In genomic region chr5:73028646-73029045, GRCm38 (mm10) we compare ENCODE assay signal across 41 mouse cellular contexts. TPM values are rescaled to one million over a fixed set of nuclear protein-coding genes. Genes with fewer than 3 reads are reported as not detected.
DNase-seq lines count a peak whose midpoint lies in the region; ATAC-seq and TF ChIP-seq lines count a peak whose summit lies in the region.
"Had no signal": no experiment of that assay in that cellular context is flagged by ENCODE, and none has a peak within 500 bp of the region (broad histone marks: within the 10 kb centered on the region; RNA-seq: fewer than 3 reads in every experiment).

No protein-coding gene starts in this region.

- no peak overlapping the region for H3K4me3 ChIP-seq in heart, embryonic 12.5 days
- H3K4me3 ChIP-seq in heart, postnatal 0 days (ENCODE audit: low read depth, low read length): no peak overlapping the region
- no peak overlapping the region for H3K4me3 ChIP-seq in heart, adult 2 months
- no peak overlapping the region for H3K4me3 ChIP-seq in lung, embryonic 15.5 days
- H3K4me3 ChIP-seq: erythroblast, embryonic 14.5 days; gastrocnemius, adult 2 months; hindbrain, embryonic 10.5 days; hindbrain, embryonic 15.5 days; limb, embryonic 12.5 days; liver, embryonic 15.5 days; neural tube, embryonic 13.5 days had no signal

- peak overlapping the region; percentile 40; the same call in 1 of the 2 replicates for H3K9ac ChIP-seq in heart, embryonic 12.5 days
- no peak overlapping the region for H3K9ac ChIP-seq in heart, postnatal 0 days (replicated peaks; ENCODE audit: low read depth, low read length)
- H3K9ac ChIP-seq in heart, adult 2 months (ENCODE audit: low read depth, low read length): no peak overlapping the region
- no peak overlapping the region for H3K9ac ChIP-seq in lung, embryonic 15.5 days
- H3K9ac ChIP-seq: hindbrain, embryonic 15.5 days; limb, embryonic 12.5 days; liver, embryonic 15.5 days; neural tube, embryonic 13.5 days had no signal

- H3K27me3 ChIP-seq in heart, embryonic 12.5 days (replicated peaks): no peaks in the 10 kb centered on the region
- H3K27me3 ChIP-seq in heart, postnatal 0 days (ENCODE audit: control insufficient read depth, insufficient read depth, low read length): no peaks in the 10 kb centered on the region
- H3K27me3 ChIP-seq in heart, adult 2 months (ENCODE audit: control insufficient read depth, insufficient read depth, low read length): no peaks in the 10 kb centered on the region
- H3K27me3 ChIP-seq in lung, embryonic 15.5 days: no peaks in the 10 kb centered on the region
- H3K27me3 ChIP-seq: hindbrain, embryonic 15.5 days; limb, embryonic 12.5 days; liver, embryonic 15.5 days; neural tube, embryonic 13.5 days had no signal

- TF ChIP-seq EP300 in heart, postnatal 0 days (IDR thresholded peaks at IDR 0.05; ENCODE audit: low read depth): no peak
- no peak for TF ChIP-seq EP300 in heart, adult 2 months (IDR thresholded peaks at IDR 0.05; ENCODE audit: insufficient read depth, low read depth, low read length)

- intact Hi-C loops in heart, postnatal 10 days (cut with DNase I): no loop called here
- intact Hi-C loops in heart, adult 2 months (cut with DNase I): no loop called here
- intact Hi-C loops in left cerebral cortex, postnatal 36 days (cut with DNase I): no loop called here

- 42% methylated on average over 13 of the region's 13 CpGs for WGBS in heart, embryonic 12.5 days
- 49% methylated on average over 13 of the region's 13 CpGs for WGBS in heart, postnatal 0 days
- WGBS in heart, adult 2 months: 68% methylated on average over 13 of the region's 13 CpGs
- WGBS in lung, embryonic 15.5 days: 50% methylated on average over 13 of the region's 13 CpGs

- no peak overlapping the region for H3K4me2 ChIP-seq in heart, embryonic 12.5 days
- H3K4me2 ChIP-seq in heart, postnatal 0 days (ENCODE audit: low read depth, low read length): no peak overlapping the region
- H3K4me2 ChIP-seq in lung, embryonic 15.5 days: no peak overlapping the region
- H3K4me2 ChIP-seq: hindbrain, embryonic 15.5 days; limb, embryonic 12.5 days; liver, embryonic 15.5 days; midbrain, embryonic 11.5 days; neural tube, embryonic 13.5 days had no signal

- H3K27ac ChIP-seq in heart, embryonic 12.5 days (ENCODE audit: poor library complexity, severe bottlenecking): 0 out of 2 replicates have a peak overlapping the region, but pooled peaks have one; percentile 13
- H3K27ac ChIP-seq in heart, postnatal 0 days (ENCODE audit: low read depth): no peak overlapping the region
- H3K27ac ChIP-seq in heart, adult 2 months: no peak overlapping the region
- H3K27ac ChIP-seq in lung, embryonic 15.5 days: no peak overlapping the region
- H3K27ac ChIP-seq: gastrocnemius, adult 2 months; hindbrain, embryonic 10.5 days; hindbrain, embryonic 15.5 days; limb, embryonic 12.5 days; liver, embryonic 15.5 days; neural tube, embryonic 13.5 days had no signal

- no peak for TF ChIP-seq POLR2A in heart, adult 2 months (IDR thresholded peaks at IDR 0.05; ENCODE audit: insufficient read depth, low read depth, low read length)

- peaks cover 12% of the 10 kb centered on the region for H3K4me1 ChIP-seq in heart, embryonic 12.5 days (replicated peaks)
- H3K4me1 ChIP-seq in heart, postnatal 0 days (ENCODE audit: control insufficient read depth, insufficient read depth): no peaks in the 10 kb centered on the region
- H3K4me1 ChIP-seq in heart, adult 2 months (ENCODE audit: control insufficient read depth, insufficient read depth, low read length): no peaks in the 10 kb centered on the region
- no peaks in the 10 kb centered on the region for H3K4me1 ChIP-seq in lung, embryonic 15.5 days
- H3K4me1 ChIP-seq: hindbrain, embryonic 10.5 days; hindbrain, embryonic 15.5 days; limb, embryonic 12.5 days; liver, embryonic 15.5 days; neural tube, embryonic 13.5 days had no signal

- no peak for ATAC-seq in heart, embryonic 12.5 days (ENCODE audit: insufficient number of reproducible peaks, low FRiP score)
- peak; percentile 49; the same call in 1 of the 2 replicates for ATAC-seq in heart, postnatal 0 days (ENCODE audit: insufficient read depth, low read depth)
- ATAC-seq in lung, embryonic 15.5 days (ENCODE audit: borderline replicate concordance, extremely low read depth, low FRiP score, low TSS enrichment): peak; percentile 59; the same call in 1 of the 2 replicates
- ATAC-seq: forebrain, embryonic 16.5 days; inflammation-experienced regulatory T-cells, adult 6 months; lung, postnatal 0 days had no signal

- H3K79me2 ChIP-seq in heart, adult 2 months (replicated peaks; ENCODE audit: control insufficient read depth, insufficient read depth, low read length): no peaks in the 10 kb centered on the region

- TF ChIP-seq CTCF in heart, postnatal 0 days (IDR thresholded peaks at IDR 0.05; ENCODE audit: low read depth): no peak
- no peak for TF ChIP-seq CTCF in heart, adult 2 months (IDR thresholded peaks at IDR 0.05)

- DNase-seq in heart, postnatal 10 days: no peak
- DNase-seq in heart, postnatal 0 days (ENCODE audit: low spot score): no peak
- no peak for DNase-seq in heart, adult 2 months
- DNase-seq in lung, postnatal 14 days: no peak
- no peak for DNase-seq in left cerebral cortex, postnatal 36 days (ENCODE audit: low spot score in 2 of 2)
- DNase-seq: adrenal gland, postnatal 25 days; B cell, adult 2 months; cerebellum, adult 11-12 months; cerebellum, adult 9-11 months; gastrocnemius, adult 2 months; gastrocnemius, postnatal 36 days; kidney, adult 11 months; kidney, postnatal 14 days; retina, postnatal 1 day; right cerebral cortex, postnatal 14 days; thymus, postnatal 4 days had no signal

- H3K36me3 ChIP-seq in heart, embryonic 12.5 days: peaks cover 77% of the 10 kb centered on the region
- peaks cover 71% of the 10 kb centered on the region for H3K36me3 ChIP-seq in heart, postnatal 0 days (replicated peaks; ENCODE audit: control insufficient read depth, insufficient read depth, low read length)
- no peaks in the 10 kb centered on the region for H3K36me3 ChIP-seq in heart, adult 2 months (ENCODE audit: control insufficient read depth, insufficient read depth, low read length)
- peaks cover 34% of the 10 kb centered on the region for H3K36me3 ChIP-seq in lung, embryonic 15.5 days

- no peaks in the 10 kb centered on the region for H3K9me3 ChIP-seq in heart, embryonic 12.5 days (replicated peaks)
- no peaks in the 10 kb centered on the region for H3K9me3 ChIP-seq in heart, postnatal 0 days (replicated peaks; ENCODE audit: control insufficient read depth, low read length)
- no peaks in the 10 kb centered on the region for H3K9me3 ChIP-seq in lung, embryonic 15.5 days
- H3K9me3 ChIP-seq: hindbrain, embryonic 10.5 days; hindbrain, embryonic 15.5 days; limb, embryonic 12.5 days; liver, embryonic 15.5 days; neural tube, embryonic 13.5 days had no signal

RNA-seq across cellular contexts. Expression of gene Slc10a4, which starts 22.0 kb away (rescaled TPM):
- polyA plus RNA-seq in heart, embryonic 12.5 days (2016; fragmentation: Nextera tagmentation; extraction: Ambion mirVana): 0.41 and 0.50 TPM in 2 replicates
- total RNA-seq in heart, postnatal 10 days (2021): not detected
- not detected in 2 replicates for total RNA-seq in heart, postnatal 0 days (2014; rRNA removed; ENCODE audit: low replicate concordance)
- polyA plus RNA-seq in heart, postnatal 0 days (2015; fragmentation: Nextera tagmentation; extraction: Ambion mirVana): 0.19 TPM in 2 replicates
- total RNA-seq in heart, adult 2 months (2021): under 1 TPM in 1 of 2 experiments, not detected in 1; 0.16 TPM
- polyA plus RNA-seq in heart, adult 2 months (2012; rRNA removed): 0.37 and 0.76 TPM in 2 replicates
- 1.0 and 1.1 TPM in 2 replicates for polyA plus RNA-seq in lung, embryonic 15.5 days (2015; fragmentation: Nextera tagmentation; extraction: Ambion mirVana)
- 1 to 10 TPM; 1.1 to 1.6 TPM for total RNA-seq in left cerebral cortex, postnatal 36 days (2021)
- total RNA-seq: gastrocnemius, adult 2 months; liver, adult 2 months; megakaryocyte progenitor cell, adult 5-6 weeks had no signal
- polyA plus RNA-seq: erythroblast, embryonic 14.5 days; inflammation-experienced regulatory T-cells, adult 6 months; liver, adult 2 months had no signal

RNA-seq across cellular contexts. Expression of gene Gm10135, which starts 54.1 kb away (rescaled TPM):
- not detected in 2 replicates for polyA plus RNA-seq in heart, embryonic 12.5 days (2016; fragmentation: Nextera tagmentation; extraction: Ambion mirVana)
- total RNA-seq in heart, postnatal 10 days (2021): not detected
- not detected in 2 replicates for total RNA-seq in heart, postnatal 0 days (2014; rRNA removed; ENCODE audit: low replicate concordance)
- polyA plus RNA-seq in heart, postnatal 0 days (2015; fragmentation: Nextera tagmentation; extraction: Ambion mirVana): not detected in 2 replicates
- not detected for total RNA-seq in heart, adult 2 months (2021)
- not detected in 2 replicates for polyA plus RNA-seq in heart, adult 2 months (2012; rRNA removed)
- polyA plus RNA-seq in lung, embryonic 15.5 days (2015; fragmentation: Nextera tagmentation; extraction: Ambion mirVana): not detected in 2 replicates
- not detected for total RNA-seq in left cerebral cortex, postnatal 36 days (2021)
- total RNA-seq: adrenal gland, adult 18-20 months; adrenal gland, postnatal 25 days; gastrocnemius, adult 2 months; gastrocnemius, postnatal 36 days; layer of hippocampus, adult 18-20 months; layer of hippocampus, postnatal 10 days; left cerebral cortex, adult 18-20 months; left cerebral cortex, postnatal 14 days; liver, adult 2 months had no signal
- polyA plus RNA-seq: embryonic facial prominence, embryonic 14.5 days; erythroblast, embryonic 14.5 days; forebrain, embryonic 11.5 days; forebrain, embryonic 16.5 days; hindbrain, embryonic 10.5 days; hindbrain, embryonic 15.5 days; inflammation-experienced regulatory T-cells, adult 6 months; limb, embryonic 12.5 days; liver, adult 2 months; liver, embryonic 15.5 days; lung, postnatal 0 days; midbrain, embryonic 11.5 days; neural tube, embryonic 13.5 days; small intestine, adult 2 months; stomach, embryonic 14.5 days; testis, adult 2 months; thymus, postnatal 0 days had no signal
